Mouse (Mus musculus) yolk sac, embryonic 10.5 days (tissue): Measurements from ENCODE around the gene B4gat1.

Experiments used
- DNase-seq: peaks from one replicate; pipeline ENCODE4 v3.0.0-alpha.2; 2017; ENCODE audit warnings: low spot score

B4gat1 gene

DNA sequence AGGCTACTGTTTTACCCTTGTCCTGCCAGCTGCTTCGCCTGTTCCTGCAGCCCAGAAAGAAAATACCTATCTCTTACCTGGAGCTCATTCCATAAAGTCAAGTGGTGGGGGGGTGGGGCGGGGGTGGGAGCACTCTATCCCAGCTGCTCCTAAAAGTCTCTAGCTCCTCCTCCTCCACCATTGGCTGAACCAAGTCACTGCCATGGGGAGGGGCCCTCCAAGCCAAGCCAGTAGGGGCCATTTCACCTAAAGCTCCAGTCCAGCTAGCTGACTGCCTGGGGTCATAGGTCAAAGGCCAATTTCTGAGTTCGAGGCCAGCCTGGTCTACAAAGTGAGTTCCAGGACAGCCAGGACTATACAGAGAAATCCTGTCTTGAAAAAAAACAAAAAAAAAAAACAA lies 5.9 kb upstream of the B4gat1 start:
- DNase-seq = no peak

DNA sequence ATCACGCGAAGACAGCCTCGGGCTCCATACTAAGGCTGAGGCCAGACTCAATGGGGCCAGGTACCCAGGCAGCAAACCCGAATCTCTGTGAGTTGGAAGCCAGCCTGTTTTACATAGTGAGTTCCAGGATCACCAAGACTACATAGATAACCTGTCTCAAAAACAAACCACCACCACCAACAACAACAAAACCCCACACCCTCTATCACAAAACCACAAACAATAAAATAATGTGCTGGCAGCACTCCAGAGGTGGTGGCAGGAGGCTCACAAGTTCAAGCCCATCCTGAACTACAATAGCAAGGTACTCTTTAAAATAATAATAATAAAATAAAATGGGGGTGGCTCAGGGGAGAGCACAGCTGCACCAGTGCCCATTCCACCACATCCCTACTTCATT lies 2.0 kb upstream of the B4gat1 start:
- DNase-seq = no peak

DNA sequence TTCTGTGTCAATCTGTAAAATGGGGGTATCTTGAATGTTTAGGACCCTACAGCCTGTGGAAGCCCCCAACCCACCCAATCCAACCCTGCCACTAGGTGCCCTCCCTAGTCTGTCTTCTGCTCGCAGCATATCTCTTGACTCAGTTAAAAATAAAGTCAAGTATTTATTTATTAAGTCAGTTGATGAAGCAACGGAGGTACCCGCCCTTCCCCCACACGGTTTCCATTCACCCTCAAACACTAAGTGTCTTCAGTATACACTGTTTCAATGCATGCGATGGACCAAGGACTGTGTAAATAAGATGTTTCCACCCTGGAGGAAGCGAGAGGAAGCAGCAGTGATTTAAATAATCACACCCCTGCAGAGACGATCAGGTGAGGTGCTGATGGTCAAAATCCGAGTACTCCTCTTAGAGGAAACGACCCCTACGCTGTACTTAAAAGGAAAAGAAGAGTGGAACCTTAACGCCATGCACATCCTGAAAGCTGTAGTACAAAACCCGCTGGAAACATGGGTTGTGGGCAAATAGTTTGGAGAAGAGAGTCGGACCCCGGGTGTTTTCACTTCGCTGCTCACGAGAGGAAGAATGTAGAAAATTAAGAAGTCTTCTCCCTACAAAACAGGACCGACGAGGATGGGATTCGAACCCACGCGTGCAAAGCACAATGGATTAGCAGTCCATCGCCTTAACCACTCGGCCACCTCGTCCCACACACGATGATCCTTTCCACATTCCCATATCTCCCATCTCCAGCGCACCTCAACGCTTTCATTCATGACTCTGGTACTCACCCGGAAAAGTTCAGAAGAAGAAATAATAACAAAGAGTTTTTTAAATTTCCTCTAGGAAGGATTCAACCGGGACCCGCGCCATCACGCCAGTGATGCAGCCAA lies 701 bp upstream of the B4gat1 start:
- peak; percentile 88 for DNase-seq

DNA sequence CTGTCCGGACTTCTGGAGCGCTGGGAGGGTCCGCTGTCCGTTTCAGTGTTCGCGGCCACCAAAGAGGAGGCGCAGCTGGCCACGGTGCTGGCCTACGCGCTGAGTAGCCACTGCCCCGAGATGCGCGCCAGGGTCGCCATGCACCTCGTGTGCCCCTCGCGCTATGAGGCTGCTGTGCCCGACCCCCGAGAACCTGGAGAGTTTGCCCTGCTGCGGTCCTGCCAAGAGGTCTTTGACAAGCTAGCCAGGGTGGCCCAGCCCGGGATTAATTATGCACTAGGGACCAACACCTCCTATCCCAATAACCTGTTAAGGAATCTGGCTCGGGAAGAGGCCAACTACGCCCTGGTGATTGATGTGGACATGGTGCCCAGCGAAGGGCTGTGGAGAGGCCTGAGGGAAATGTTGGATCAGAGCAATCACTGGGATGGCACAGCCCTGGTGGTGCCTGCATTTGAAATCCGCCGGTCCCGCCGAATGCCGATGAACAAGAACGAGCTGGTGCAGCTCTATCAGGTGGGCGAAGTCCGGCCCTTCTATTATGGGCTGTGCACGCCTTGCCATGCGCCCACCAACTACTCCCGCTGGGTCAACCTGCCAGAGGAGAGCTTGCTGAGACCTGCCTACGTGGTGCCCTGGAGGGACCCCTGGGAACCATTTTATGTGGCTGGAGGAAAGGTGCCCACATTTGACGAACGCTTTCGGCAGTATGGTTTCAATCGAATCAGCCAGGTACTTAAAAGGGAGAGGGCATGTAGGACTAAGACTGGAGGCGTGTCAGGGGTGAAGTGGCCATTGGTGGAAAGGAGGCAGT lies 882 bp downstream of the B4gat1 start:
- DNase-seq = no peak

DNA sequence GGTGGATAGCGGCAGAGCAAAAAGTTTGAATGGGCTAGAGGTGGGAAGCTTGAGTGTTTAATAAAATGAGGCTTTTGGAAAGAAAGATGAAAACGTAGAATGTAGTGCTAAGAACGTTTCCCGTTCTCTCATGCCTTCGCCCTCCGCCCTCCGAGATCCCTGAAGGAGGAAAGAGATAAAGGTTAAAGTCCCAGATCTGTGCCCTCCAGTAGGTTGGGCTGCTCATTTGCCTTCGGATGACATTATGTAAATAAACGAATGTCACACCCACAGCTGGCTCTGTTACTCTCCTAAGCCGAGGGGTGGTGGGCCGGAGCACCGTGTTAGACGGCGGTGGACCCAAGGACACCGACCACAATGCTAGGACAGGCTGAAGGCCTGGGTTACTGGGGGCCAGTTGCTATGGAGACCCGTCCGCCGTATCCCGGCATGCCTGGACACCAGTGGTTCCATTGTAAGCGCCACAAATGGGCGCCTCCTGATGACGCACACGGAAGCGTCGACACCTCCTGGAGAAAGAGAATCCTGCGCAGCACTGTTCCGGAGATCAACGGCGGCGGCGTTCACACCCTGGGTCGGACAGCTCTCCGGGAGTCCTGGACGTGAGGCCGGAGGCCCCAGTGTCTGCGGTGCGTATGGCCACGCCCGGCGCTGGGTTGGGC lies 2.4 kb downstream of the B4gat1 start, which contains the start of gene Brms1:
Brms1 (plus strand) TSS at position 493 of the 662 bp plus-strand sequence.
- DNase-seq = peak; percentile 94

DNA sequence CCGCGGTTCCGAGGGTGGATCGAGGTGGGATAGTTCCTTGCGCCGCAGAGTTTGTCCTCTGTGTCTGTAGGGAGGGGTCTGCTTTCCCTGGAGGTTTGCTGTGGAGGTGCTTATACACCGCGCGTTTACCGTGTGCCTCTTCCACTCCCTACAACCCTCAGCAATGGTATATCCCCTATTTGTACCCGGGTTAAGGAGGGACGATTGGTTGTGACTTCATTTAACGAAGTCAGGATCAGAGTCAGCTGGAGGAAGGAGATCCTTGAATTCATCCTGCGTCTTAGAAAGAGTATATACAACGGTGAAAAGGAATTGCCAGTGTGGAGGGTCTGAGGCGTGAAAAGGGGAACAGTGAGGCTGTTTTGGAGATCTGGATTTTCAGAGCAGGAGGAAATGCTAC lies 3.0 kb downstream of the B4gat1 start:
- DNase-seq = no peak

DNA sequence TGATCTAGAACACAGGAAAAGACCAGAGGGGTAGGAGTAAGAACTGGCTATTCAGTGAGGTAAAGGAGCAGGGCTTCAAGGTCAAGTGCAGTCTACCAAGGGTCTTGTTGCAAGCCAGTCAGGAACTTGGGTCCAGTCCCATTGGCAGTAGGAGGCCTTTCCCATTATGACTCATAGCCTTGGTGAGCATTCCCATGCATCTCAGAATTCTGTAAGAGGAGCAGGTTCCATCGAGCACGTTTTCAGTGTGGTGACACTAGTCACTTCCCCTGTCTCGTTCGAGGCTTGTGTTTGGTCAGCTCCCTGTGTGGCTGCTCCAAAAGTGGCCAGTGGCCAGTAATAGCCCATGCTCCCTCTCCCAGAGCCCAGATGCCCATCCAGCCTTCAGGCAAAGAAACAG lies 6.9 kb downstream of the B4gat1 start:
- no peak for DNase-seq

DNA sequence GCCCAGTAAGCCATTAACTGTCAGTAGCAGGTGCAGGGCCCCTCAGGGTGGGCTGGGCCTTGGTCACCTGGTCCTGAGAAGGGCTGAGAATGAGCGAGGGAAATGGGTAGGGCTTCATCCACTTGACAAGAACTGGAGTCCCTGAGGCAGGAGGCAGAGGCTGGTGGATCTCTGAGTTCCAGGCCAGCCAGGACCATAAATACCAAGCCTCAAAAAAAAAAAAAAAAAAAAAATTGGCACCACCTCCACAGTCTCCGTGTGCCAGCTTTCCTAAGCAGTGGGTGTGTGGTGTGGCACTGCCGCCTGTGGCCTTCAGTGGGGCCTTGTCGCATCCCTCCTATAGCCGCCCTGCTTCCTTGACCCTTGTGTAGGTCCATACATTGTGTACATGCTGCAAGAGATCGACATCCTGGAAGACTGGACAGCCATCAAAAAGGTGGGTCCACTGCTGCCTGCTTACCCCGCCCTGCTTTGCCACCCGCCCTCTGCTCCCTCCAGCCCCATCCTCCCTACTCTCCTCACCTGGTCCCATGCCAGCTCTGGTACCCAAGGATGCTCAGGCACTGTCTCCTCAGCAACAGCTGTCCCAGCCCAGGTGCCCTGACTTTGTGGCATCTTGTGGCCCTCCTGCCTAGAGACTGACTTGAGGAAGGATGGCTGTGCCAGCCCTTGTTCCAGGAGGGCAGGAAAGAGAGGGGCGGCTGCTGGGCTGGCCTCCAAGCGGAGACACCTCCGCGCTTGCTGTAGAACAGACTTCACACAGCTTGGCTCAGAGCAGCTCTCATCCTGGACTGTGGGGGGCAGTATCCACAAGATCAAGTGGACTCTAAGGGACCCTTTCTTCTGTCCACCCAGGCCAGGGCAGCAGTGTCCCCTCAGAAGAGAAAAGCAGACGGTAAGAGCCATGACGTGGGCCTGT lies 9.8 kb downstream of the B4gat1 start:
- DNase-seq = no peak

DNA sequence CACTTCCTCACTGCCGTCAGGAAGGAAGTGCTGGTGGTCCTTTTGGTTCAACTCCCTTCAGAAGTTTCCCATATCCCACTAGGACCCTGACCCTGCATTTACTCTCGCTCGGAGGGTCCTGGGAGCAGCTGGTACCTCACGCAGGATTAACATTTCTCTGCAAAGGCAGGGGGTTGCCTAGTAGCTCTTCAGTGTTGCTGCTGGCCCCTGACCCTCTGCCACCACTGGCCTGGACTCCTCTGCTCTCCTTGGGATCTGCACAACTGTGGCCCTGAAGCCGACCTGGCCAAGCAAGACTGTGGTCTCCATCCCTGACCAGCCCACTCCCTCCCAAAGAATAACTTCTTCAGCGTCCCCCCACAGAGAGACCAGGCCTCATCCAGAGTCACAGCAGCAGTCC lies 10.7 kb downstream of the B4gat1 start:
- DNase-seq = no peak

DNA sequence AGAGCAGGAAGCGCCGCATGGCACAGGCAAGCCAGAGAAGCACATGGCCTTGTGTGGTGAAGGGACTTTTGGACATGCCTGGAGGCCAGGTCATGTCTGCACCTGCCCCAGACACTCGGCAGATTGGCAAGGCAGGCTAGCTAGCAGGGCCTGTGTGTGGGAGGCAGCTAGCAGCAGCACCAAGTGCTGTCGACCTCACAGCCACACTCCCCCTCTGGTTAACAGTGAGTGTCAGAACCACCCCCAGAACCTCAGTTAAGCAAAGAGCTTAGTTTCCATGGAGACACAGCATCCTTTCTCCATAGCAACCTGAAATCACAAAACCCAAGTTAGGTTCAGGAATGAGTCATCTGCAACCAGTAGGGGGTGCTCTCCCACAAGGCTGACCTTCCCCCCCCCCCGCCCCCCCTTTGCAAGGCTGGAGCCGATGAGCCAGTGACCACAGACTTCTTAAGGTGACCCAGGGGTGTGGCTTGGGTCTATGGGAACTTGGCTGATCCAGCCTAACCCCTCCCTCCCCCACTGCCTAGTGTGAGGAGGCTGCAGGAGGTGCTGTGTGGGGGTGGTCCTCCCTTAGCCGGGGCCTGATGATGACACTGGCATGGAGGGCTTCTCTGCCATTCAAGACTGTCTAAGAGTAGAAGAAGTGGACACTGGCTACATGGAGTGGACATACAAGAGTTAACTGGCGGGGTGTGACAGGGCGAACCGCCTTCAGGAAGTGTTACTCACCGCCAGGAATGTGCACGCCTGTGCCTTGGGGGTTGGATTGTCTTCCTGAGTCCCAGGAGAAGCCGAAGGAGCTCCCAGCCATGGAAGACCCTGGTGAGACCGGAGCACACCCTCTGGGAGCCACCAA lies 11.7 kb downstream of the B4gat1 start, which contains the start of gene Rin1:
Rin1 (plus strand) TSS at position 435 of the 859 bp plus-strand sequence.
- peak; percentile 83 for DNase-seq

DNA sequence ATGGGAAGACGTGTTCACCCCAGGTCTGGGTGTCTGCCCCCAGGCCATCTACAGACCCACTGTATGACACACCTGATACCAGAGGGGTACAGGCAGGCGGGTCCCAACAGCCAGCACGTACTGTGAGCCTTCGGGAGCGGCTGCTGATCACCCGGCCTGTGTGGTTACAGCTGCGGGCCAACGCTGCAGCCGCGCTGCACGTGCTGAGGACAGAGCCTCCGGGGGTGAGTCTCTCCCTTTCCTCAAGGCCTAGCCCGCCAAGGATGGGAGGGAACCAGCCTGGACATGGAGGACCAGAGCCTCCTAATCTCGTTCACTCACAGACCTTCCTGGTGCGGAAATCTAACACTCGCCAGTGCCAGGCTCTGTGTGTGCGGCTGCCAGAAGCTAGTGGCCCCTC lies 12.4 kb downstream of the B4gat1 start:
- no peak for DNase-seq

DNA sequence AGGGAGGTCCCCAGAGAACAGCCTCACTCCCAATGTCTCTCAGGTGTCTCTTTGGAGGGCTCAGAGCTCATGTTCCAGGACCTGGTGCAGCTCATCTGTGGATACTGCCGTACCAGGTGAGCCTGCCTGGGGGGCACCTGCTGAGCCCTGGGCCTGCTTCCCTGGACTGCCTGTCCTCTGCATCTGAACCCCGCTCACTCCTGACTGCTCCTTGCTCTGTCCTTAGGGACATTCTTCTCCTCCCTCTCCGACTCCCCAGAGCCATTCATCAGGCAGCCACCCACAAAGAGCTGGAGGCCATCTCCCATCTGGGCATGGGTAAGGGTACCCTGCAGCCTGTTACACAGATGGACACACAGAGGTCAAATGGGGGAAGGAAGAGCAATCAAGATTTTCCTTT lies 12.9 kb downstream of the B4gat1 start:
- DNase-seq = no peak

DNA sequence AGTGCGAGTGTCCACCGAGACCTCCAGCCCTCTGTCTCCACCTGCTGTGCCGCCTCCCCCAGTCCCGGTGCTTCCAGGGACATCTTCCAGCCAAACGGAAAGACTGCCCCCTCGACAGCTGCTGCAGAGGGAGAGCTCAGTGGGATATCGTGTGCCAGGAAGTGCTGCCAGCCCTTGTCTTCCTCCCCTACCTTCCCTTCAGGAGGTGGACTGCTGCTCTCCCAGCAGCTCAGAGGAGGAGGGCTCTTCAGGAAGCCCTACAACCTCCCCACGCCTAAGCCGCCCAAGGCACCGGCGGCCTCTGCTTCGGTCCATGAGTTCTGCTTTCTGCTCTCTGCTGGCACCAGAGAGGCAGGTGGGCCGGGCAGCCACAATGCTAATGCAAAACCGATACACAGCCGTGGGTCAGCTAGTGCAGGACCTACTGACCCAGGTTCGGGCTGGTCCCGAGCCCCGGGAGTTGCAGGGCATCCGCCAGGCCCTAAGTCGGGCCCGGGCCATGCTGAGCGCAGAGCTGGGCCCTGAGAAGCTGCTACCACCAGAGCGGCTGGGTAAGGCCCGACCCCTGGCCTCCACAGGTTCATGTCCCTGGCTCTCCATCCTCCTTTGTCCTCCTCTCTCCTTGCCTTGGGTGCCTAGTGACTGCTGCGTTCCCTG lies 13.7 kb downstream of the B4gat1 start:
- DNase-seq = no peak

DNA sequence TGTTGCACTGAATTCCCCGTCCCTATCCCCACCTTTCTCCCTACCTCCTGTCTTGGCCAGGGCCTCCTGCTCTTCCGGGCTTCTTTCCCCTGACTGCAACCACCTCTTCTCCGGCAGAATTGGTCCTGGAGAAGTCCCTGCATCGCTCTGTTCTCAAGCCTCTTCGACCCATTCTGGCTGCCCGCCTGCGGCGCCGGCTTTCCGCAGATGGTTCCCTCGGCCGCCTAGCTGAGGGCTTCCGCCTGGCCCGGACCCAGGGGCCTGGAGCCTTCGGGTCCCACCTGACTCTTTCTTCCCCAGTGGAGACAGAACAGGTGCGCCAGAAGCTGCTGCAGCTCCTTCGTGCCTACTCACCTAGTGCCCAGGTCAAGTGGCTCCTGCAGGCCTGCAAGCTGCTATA lies 14.2 kb downstream of the B4gat1 start:
- no peak for DNase-seq

DNA sequence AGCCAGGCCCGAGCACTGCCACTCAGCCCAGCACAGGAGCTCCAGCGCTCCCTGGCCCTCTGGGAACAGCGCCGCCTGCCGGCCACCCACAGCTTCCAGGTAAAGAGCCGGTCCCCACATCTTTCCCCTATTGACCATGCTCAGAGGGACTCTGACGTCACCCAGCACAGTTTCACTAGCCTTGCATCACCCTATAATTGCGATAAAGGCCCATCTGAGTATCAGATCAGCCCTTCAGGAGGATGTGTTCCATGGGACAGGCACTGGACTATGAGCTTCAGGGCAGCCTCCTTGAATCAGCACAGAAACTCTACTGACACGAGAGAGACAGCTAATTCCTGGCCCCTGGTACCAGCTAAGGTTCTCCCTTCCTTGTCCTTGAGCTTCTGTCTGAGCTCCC lies 15.3 kb downstream of the B4gat1 start:
- no peak for DNase-seq

DNA sequence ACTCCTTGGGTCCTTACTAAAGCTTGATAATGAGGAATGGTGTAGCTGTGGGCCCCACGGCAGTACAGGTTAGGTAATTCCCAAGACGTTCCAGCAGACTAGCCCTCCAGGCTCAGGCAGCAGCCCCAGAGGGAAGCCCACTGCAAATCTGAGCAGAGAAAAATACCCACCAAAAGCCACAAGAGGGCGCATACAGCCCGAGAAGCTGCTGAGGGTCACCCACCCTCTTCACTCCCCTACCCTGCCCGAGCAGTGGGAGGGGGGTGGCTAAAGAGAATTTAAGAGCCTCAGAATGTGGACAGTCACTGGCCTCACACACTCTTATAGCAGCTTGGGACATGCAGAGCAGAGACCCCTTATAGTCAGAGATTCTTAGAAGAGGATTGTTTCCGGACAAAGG lies 17.6 kb downstream of the B4gat1 start:
- peak; percentile 57 for DNase-seq

DNA sequence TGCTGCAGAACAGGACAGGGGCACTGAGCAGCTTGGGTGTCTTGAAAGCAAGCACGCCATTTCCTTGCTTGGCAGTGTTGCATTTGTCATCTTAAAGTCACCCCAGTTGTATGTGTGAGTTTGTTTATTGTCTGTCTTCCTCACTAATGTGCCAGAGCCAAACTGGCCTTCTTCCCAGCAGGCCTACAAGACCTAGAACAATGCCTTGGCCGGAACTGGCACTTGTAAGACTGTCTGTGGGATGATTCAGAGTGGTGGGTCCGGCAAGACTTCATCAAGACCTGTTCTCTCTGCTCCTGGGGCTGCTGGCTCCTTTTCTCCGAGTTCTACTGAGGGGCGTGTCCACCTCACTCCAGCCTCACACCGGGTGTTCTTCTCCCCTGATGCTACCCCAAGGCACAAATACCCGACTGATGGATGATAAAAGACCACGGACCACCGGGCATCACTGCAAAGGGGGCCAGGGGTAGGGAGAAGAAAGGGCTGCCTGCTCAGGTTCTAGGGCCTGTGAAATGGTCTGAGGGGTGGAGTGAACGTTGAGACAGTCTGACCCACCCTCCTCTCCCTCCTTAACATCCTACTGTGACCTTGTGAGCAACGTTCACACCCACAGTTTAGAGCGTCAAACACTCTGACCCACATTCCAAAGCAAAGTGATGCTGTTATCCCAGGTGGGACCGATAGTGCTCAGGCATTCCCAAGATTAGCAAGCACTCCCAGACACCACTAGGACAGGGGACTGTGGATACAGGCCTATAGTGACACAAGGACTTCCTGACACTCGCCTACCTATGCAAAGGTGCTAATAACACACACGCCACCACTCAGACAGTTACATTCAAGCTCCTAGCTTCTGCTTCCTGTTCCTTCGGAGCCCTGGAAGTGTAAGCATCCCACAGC lies 19.5 kb downstream of the B4gat1 start:
- no peak for DNase-seq

DNA sequence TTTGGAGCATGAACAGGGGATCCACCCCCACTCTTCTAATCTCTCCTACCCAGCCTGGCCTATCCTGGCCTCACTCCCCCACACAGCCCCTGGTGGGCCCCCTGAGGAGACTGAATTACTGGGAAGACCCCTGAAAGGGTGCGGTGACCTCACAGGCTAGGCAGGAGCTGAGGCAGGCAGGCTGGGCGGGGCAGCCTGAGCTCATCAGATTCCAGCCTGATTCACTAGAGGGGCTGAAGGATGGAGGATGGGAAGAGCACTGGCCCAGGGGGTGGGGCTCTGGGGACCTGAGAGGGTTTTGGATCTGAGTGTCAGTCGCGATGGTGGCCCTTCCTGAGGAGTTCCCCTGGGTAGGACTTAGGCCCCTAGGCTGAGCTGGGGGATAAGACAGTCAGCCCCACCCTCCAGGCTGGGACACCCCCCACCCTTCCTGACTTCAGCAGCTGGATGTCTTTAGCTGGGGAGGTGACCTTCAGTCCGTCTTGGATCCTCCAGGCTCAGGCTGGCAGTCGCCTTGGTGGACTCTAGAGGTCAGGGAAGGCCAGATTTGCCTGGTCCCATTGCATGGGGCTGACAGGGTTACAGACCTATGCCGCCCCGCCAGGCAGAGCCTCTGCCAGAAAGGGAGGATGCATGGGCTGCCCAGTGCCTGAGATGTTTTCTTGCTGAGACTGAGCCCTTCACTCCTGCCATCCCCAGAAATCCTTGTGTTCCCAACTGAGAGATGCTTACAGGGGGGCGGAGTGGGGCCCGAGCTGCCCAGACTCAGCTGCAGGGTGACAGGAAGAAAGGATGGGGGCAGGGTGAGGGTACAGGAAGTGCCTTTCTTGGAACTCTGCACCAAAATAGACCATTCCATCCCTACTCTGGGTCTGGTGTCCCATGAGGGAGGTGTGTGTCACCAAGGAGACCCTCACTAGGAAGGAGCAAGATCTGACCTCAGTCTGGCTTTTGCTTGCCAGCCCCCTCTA lies 20.5 kb downstream of the B4gat1 start:
- DNase-seq = no peak
